Mouse (Mus musculus): ENCODE results near the gene Map2. TPM values are rescaled to one million over a fixed set of nuclear protein-coding genes. Genes with fewer than 3 reads are reported as not detected.

Map2 gene
- polyA plus RNA-seq, 1 experiment from 2014 or later, result 515 TPM

- H3K27me3 ChIP-seq (replicated peaks; ENCODE audit: control insufficient read depth, insufficient read depth, low read length), result no peaks in the 10 kb centered on the region
- H3K9ac ChIP-seq (replicated peaks; ENCODE audit: low read depth, low read length), result peak overlapping the region; percentile 42; the same call in 1 of the 2 replicates
- H3K9me3 ChIP-seq (ENCODE audit: control insufficient read depth, low read length), result no peaks in the 10 kb centered on the region
- H3K27ac ChIP-seq (ENCODE audit: low read length), result peak overlapping the region; percentile 41
- peak overlapping the region; percentile 17; the same call in 1 of the 2 replicates for H3K4me3 ChIP-seq (replicated peaks; ENCODE audit: low read length)
- 0 out of 2 replicates have a peak, but pooled peaks have one; percentile 13 for ATAC-seq
- H3K4me1 ChIP-seq (replicated peaks; ENCODE audit: control insufficient read depth, insufficient read depth, low read length), result peaks cover 28% of the 10 kb centered on the region
- no peaks in the 10 kb centered on the region for H3K36me3 ChIP-seq (ENCODE audit: control insufficient read depth, insufficient read depth)
- peak overlapping the region; percentile 45 for H3K4me2 ChIP-seq (ENCODE audit: low read length)
- 13% methylated on average over 8 of the region's 8 CpGs for WGBS
These were observed 213.5 kb downstream of the Map2 start for GRCm38 (mm10) chr1:66388561-66388960.

- H3K27ac ChIP-seq (ENCODE audit: low read length), result peak overlapping the region; percentile 34; the same call in 1 of the 2 replicates
- H3K9me3 ChIP-seq (ENCODE audit: control insufficient read depth, low read length), result no peaks in the 10 kb centered on the region
- no peak overlapping the region for H3K9ac ChIP-seq (replicated peaks; ENCODE audit: low read depth, low read length)
- peak; percentile 79 for ATAC-seq
- WGBS, result 5% methylated on average over 8 of the region's 8 CpGs
- peaks cover 17% of the 10 kb centered on the region for H3K4me1 ChIP-seq (replicated peaks; ENCODE audit: control insufficient read depth, insufficient read depth, low read length)
- no peaks in the 10 kb centered on the region for H3K27me3 ChIP-seq (replicated peaks; ENCODE audit: control insufficient read depth, insufficient read depth, low read length)
- no peaks in the 10 kb centered on the region; the same call in 1 of the 2 replicates for H3K36me3 ChIP-seq (ENCODE audit: control insufficient read depth, insufficient read depth)
- peak overlapping the region; percentile 15 for H3K4me2 ChIP-seq (ENCODE audit: low read length)
- no peak overlapping the region for H3K4me3 ChIP-seq (replicated peaks; ENCODE audit: low read length)
These were observed 220.0 kb downstream of the Map2 start for GRCm38 (mm10) chr1:66394944-66395637.

- Histone ChIP-seq H3K36me3 (ENCODE audit: control insufficient read depth, insufficient read depth) (peaks cover 4% of the 10 kb centered on the region), H3K4me2 (ENCODE audit: low read length) (peak overlapping the region; percentile 15; the same call in 1 of the 2 replicates), H3K4me1 (replicated peaks; ENCODE audit: control insufficient read depth, insufficient read depth, low read length) (peaks cover 17% of the 10 kb centered on the region), H3K9ac (replicated peaks; ENCODE audit: low read depth, low read length) (no peak overlapping the region), H3K4me3 (replicated peaks; ENCODE audit: low read length) (no peak overlapping the region), H3K27ac (ENCODE audit: low read length) (peak overlapping the region; percentile 34; the same call in 1 of the 2 replicates), H3K9me3 (ENCODE audit: control insufficient read depth, low read length) (no peaks in the 10 kb centered on the region), H3K27me3 (replicated peaks; ENCODE audit: control insufficient read depth, insufficient read depth, low read length) (no peaks in the 10 kb centered on the region)
- WGBS, result 48% methylated on average over 2 of the region's 2 CpGs
- peak; percentile 52; the same call in 1 of the 2 replicates for ATAC-seq
These were observed 220.8 kb downstream of the Map2 start for GRCm38 (mm10) chr1:66395826-66396225.

GRCm38 (mm10) chr1:66401902-66402301, 226.8 kb downstream of the Map2 start:
- no peak overlapping the region for H3K4me3 ChIP-seq (replicated peaks; ENCODE audit: low read length)
- H3K9ac ChIP-seq (replicated peaks; ENCODE audit: low read depth, low read length), result no peak overlapping the region

GRCm38 (mm10) chr1:66407270-66407967, 232.3 kb downstream of the Map2 start:
- ATAC-seq, result peak; percentile 60
- no peaks in the 10 kb centered on the region for H3K9me3 ChIP-seq (ENCODE audit: control insufficient read depth, low read length)
- H3K9ac ChIP-seq (replicated peaks; ENCODE audit: low read depth, low read length), result no peak overlapping the region
- peaks cover 36% of the 10 kb centered on the region for H3K36me3 ChIP-seq (ENCODE audit: control insufficient read depth, insufficient read depth)
- 63% methylated on average over 13 of the region's 13 CpGs for WGBS
- H3K4me1 ChIP-seq (replicated peaks; ENCODE audit: control insufficient read depth, insufficient read depth, low read length), result no peaks in the 10 kb centered on the region
- H3K4me3 ChIP-seq (replicated peaks; ENCODE audit: low read length), result no peak overlapping the region
- H3K27ac ChIP-seq (ENCODE audit: low read length), result no peak overlapping the region
- no peak overlapping the region for H3K4me2 ChIP-seq (ENCODE audit: low read length)
- H3K27me3 ChIP-seq (replicated peaks; ENCODE audit: control insufficient read depth, insufficient read depth, low read length), result no peaks in the 10 kb centered on the region

More at GRCm38 (mm10) chr1:66401902-66402301, 226.8 kb downstream of the Map2 start:
- peak; percentile 61; the same call in 1 of the 2 replicates for ATAC-seq
- Histone ChIP-seq H3K27me3 (replicated peaks; ENCODE audit: control insufficient read depth, insufficient read depth, low read length) (no peaks in the 10 kb centered on the region), H3K4me1 (replicated peaks; ENCODE audit: control insufficient read depth, insufficient read depth, low read length) (0 out of 2 replicates have a peak, but pooled peaks cover 2% of the 10 kb centered on the region), H3K9me3 (ENCODE audit: control insufficient read depth, low read length) (no peaks in the 10 kb centered on the region), H3K4me2 (ENCODE audit: low read length) (no peak overlapping the region), H3K36me3 (ENCODE audit: control insufficient read depth, insufficient read depth) (peaks cover 29% of the 10 kb centered on the region), H3K27ac (ENCODE audit: low read length) (no peak overlapping the region)
- 16% methylated on average over 9 of the region's 9 CpGs for WGBS

GRCm38 (mm10) chr1:66418360-66418759, 243.3 kb downstream of the Map2 start:
- ATAC-seq, result no peak
- Histone ChIP-seq H3K27me3 (replicated peaks; ENCODE audit: control insufficient read depth, insufficient read depth, low read length) (no peaks in the 10 kb centered on the region), H3K4me3 (replicated peaks; ENCODE audit: low read length) (no peak overlapping the region), H3K9ac (replicated peaks; ENCODE audit: low read depth, low read length) (no peak overlapping the region), H3K27ac (ENCODE audit: low read length) (no peak overlapping the region), H3K4me1 (replicated peaks; ENCODE audit: control insufficient read depth, insufficient read depth, low read length) (no peaks in the 10 kb centered on the region), H3K36me3 (ENCODE audit: control insufficient read depth, insufficient read depth) (peaks cover 34% of the 10 kb centered on the region), H3K4me2 (ENCODE audit: low read length) (no peak overlapping the region), H3K9me3 (ENCODE audit: control insufficient read depth, low read length) (no peaks in the 10 kb centered on the region)

GRCm38 (mm10) chr1:66426073-66426472, 251.0 kb downstream of the Map2 start:
- no peak for ATAC-seq
- Histone ChIP-seq H3K36me3 (ENCODE audit: control insufficient read depth, insufficient read depth) (peaks cover 30% of the 10 kb centered on the region), H3K27me3 (replicated peaks; ENCODE audit: control insufficient read depth, insufficient read depth, low read length) (no peaks in the 10 kb centered on the region), H3K9me3 (ENCODE audit: control insufficient read depth, low read length) (no peaks in the 10 kb centered on the region), H3K9ac (replicated peaks; ENCODE audit: low read depth, low read length) (no peak overlapping the region), H3K4me1 (replicated peaks; ENCODE audit: control insufficient read depth, insufficient read depth, low read length) (no peaks in the 10 kb centered on the region), H3K27ac (ENCODE audit: low read length) (no peak overlapping the region), H3K4me3 (replicated peaks; ENCODE audit: low read length) (no peak overlapping the region), H3K4me2 (ENCODE audit: low read length) (no peak overlapping the region)
- WGBS, result 93% methylated on average over 5 of the region's 5 CpGs

GRCm38 (mm10) chr1:66430962-66431361, 255.9 kb downstream of the Map2 start:
- H3K4me2 ChIP-seq (ENCODE audit: low read length), result no peak overlapping the region
- peaks cover 20% of the 10 kb centered on the region for H3K36me3 ChIP-seq (ENCODE audit: control insufficient read depth, insufficient read depth)
- no peak overlapping the region for H3K9ac ChIP-seq (replicated peaks; ENCODE audit: low read depth, low read length)
- no peak overlapping the region for H3K4me3 ChIP-seq (replicated peaks; ENCODE audit: low read length)
- no peaks in the 10 kb centered on the region for H3K9me3 ChIP-seq (ENCODE audit: control insufficient read depth, low read length)
- ATAC-seq, result peak; percentile 58; the same call in 1 of the 2 replicates
- H3K27ac ChIP-seq (ENCODE audit: low read length), result no peak overlapping the region
- H3K27me3 ChIP-seq (replicated peaks; ENCODE audit: control insufficient read depth, insufficient read depth, low read length), result no peaks in the 10 kb centered on the region
- no peaks in the 10 kb centered on the region for H3K4me1 ChIP-seq (replicated peaks; ENCODE audit: control insufficient read depth, insufficient read depth, low read length)

- no peaks in the 10 kb centered on the region for H3K27me3 ChIP-seq (replicated peaks; ENCODE audit: control insufficient read depth, insufficient read depth, low read length)
- H3K4me1 ChIP-seq (replicated peaks; ENCODE audit: control insufficient read depth, insufficient read depth, low read length), result no peaks in the 10 kb centered on the region
- H3K9ac ChIP-seq (replicated peaks; ENCODE audit: low read depth, low read length), result no peak overlapping the region
- H3K4me3 ChIP-seq (replicated peaks; ENCODE audit: low read length), result no peak overlapping the region
- no peak for ATAC-seq
- H3K27ac ChIP-seq (ENCODE audit: low read length), result no peak overlapping the region
- WGBS, result 95% methylated on average over 6 of the region's 6 CpGs
- peaks cover 18% of the 10 kb centered on the region for H3K36me3 ChIP-seq (ENCODE audit: control insufficient read depth, insufficient read depth)
- H3K9me3 ChIP-seq (ENCODE audit: control insufficient read depth, low read length), result no peaks in the 10 kb centered on the region
- H3K4me2 ChIP-seq (ENCODE audit: low read length), result no peak overlapping the region
These were observed 256.4 kb downstream of the Map2 start for GRCm38 (mm10) chr1:66431472-66431871.
